Mouse (Mus musculus) ES-E14 (cell line): Measurements from ENCODE around the gene Plpp7.

Experiments
- CHD2 ChIP-seq: IDR thresholded peaks from 2 replicates; pipeline ENCODE4 v1.6.1; 2014; ENCODE audit warnings: mild to moderate bottlenecking, low read depth, low read length, inconsistent platforms
- HCFC1 ChIP-seq: IDR thresholded peaks from 2 replicates; pipeline ENCODE4 v1.6.1; 2012; ENCODE audit warnings: low read length, inconsistent platforms, borderline replicate concordance; ENCODE audit not compliant: insufficient read depth
- MAFK ChIP-seq: IDR thresholded peaks from 2 replicates; pipeline ENCODE4 v1.6.1; 2014; ENCODE audit warnings: mild to moderate bottlenecking, low read depth, low read length, inconsistent platforms; ENCODE audit not compliant: insufficient read depth

DNA sequence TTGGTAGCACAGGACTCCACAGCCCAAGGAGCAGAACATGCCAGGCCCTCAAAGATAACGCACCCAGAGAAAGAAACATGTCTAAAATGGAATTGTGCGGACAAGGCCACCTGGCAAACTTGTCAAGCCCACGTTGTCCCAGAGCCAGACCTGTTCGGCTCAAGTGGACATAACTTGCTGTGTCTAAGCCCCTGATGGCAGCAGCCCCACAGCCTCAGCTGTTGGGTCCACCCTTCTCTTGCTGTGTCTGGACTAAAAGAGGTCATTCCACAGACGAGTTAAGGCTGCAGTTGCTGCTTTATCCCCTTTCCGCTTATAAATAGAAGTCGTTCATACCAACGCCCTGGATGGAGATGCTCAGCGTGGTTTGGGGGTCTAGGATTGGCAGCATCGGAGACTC is 38.8 kb upstream of the Plpp7 start:
- TF ChIP-seq MAFK (no peak), CHD2 (no peak), HCFC1 (no peak)
